Mouse (Mus musculus): ENCODE data around the gene 4930453N24Rik. TPM values are rescaled to one million over a fixed set of nuclear protein-coding genes. Genes with fewer than 3 reads are reported as not detected.
A peak's percentile ranks its signal among the peaks of the same experiment; 100 is the strongest.

4930453N24Rik gene
- total RNA-seq, 2 experiments from 2014 or later, result 33.8 to 47.2 TPM

GRCm38 (mm10) chr16:64723273-64724057 is 47.5 kb downstream of the 4930453N24Rik start:
- ATAC-seq (replicated peaks; ENCODE audit: poor library complexity), result peak; percentile 93

GRCm38 (mm10) chr16:64721542-64721941 is 49.4 kb downstream of the 4930453N24Rik start:
- ATAC-seq (replicated peaks; ENCODE audit: poor library complexity), result no peak

GRCm38 (mm10) chr16:64719096-64719495 is 51.9 kb downstream of the 4930453N24Rik start:
- ATAC-seq (replicated peaks; ENCODE audit: poor library complexity), result no peak

GRCm38 (mm10) chr16:64717814-64718213 is 53.1 kb downstream of the 4930453N24Rik start:
- no peak for ATAC-seq (replicated peaks; ENCODE audit: poor library complexity)

- no peak for ATAC-seq (replicated peaks; ENCODE audit: poor library complexity)
These were observed 59.1 kb downstream of the 4930453N24Rik start for GRCm38 (mm10) chr16:64711816-64712215.

Other genes starting within 250 kb of the 4930453N24Rik start
- not detected in 2 replicates for gene Csnka2ip, start 168.8 kb downstream of the 4930453N24Rik start, total RNA-seq (2015)
- gene Csnka2ip, start 168.8 kb downstream of the 4930453N24Rik start, total RNA-seq (2017), result not detected in 2 replicates
- gene Zfp654, start 80.5 kb upstream of the 4930453N24Rik start, total RNA-seq (2015), result 28.5 and 29.3 TPM in 2 replicates
- gene Zfp654, start 80.5 kb upstream of the 4930453N24Rik start, total RNA-seq (2017), result 12.6 and 19.9 TPM in 2 replicates
- gene Cggbp1, start 80.8 kb upstream of the 4930453N24Rik start, total RNA-seq (2015), result 119 and 134 TPM in 2 replicates
- gene Cggbp1, start 80.8 kb upstream of the 4930453N24Rik start, total RNA-seq (2017), result 81.9 and 107 TPM in 2 replicates